Comparison of ENCODE assay signal across 19 mouse cellular contexts in the genomic region with DNA sequence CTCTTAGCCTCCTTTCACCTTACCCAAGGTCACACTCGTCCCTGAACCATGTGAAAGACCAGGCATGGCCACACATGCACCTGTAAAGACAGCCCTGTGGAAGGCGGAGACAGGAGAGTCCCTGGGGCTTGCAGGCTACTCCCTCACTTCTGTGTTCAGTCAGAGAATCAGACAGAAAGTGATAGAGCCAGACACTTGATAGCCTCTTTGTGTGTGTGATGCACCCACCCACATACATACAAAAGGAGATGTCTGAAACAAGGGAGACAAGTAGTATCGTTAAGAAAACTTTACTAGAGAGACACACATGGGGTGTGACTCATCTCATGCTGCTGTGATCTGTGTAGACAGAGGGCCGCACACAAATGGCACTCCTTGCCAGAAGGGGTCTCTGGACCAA.
DNase-seq lines count a peak whose midpoint lies in the region; ATAC-seq and TF ChIP-seq lines count a peak whose summit lies in the region.
"Had no signal": no experiment of that assay in that cellular context is flagged by ENCODE, and none has a peak within 500 bp of the region (broad histone marks: within the 10 kb centered on the region; RNA-seq: fewer than 3 reads in every experiment).

No protein-coding gene starts in this region.

- peaks cover 37% of the 10 kb centered on the region for H3K4me1 ChIP-seq in heart, embryonic 11.5 days (ENCODE audit: control insufficient read depth, insufficient read depth, low read length)
- H3K4me1 ChIP-seq in midbrain, embryonic 13.5 days (replicated peaks): peaks cover 57% of the 10 kb centered on the region
- H3K4me1 ChIP-seq in midbrain, embryonic 16.5 days (ENCODE audit: control insufficient read depth, insufficient read depth, low read length): peaks cover 11% of the 10 kb centered on the region; the same call in 1 of the 2 replicates
- peaks cover 35% of the 10 kb centered on the region for H3K4me1 ChIP-seq in forebrain, embryonic 14.5 days (ENCODE audit: control insufficient read depth, insufficient read depth, low read length)

- H3K79me2 ChIP-seq in myocyte (ENCODE audit: control insufficient read depth, insufficient read depth): no peaks in the 10 kb centered on the region

- 0 out of 2 replicates have a peak overlapping the region, but pooled peaks have one; percentile 10 for H3K27ac ChIP-seq in heart, embryonic 11.5 days (ENCODE audit: low read depth, low read length)
- H3K27ac ChIP-seq in midbrain, embryonic 13.5 days: peak overlapping the region; percentile 48; the same call in 1 of the 2 replicates
- no peak overlapping the region for H3K27ac ChIP-seq in midbrain, embryonic 16.5 days (ENCODE audit: low read length)
- peak overlapping the region; percentile 77 for H3K27ac ChIP-seq in forebrain, embryonic 14.5 days (ENCODE audit: low read depth, low read length)

- no peaks in the 10 kb centered on the region for H3K9me3 ChIP-seq in heart, embryonic 11.5 days (replicated peaks; ENCODE audit: control insufficient read depth, low read length)
- H3K9me3 ChIP-seq in midbrain, embryonic 13.5 days: no peaks in the 10 kb centered on the region
- H3K9me3 ChIP-seq in midbrain, embryonic 16.5 days (replicated peaks; ENCODE audit: control insufficient read depth, low read length, poor library complexity, severe bottlenecking): no peaks in the 10 kb centered on the region
- H3K9me3 ChIP-seq in forebrain, embryonic 14.5 days (replicated peaks; ENCODE audit: control insufficient read depth, low read length): no peaks in the 10 kb centered on the region
- H3K9me3 ChIP-seq: neural tube, embryonic 15.5 days had no signal

- peak overlapping the region; percentile 22; the same call in 1 of the 2 replicates for H3K9ac ChIP-seq in heart, embryonic 11.5 days (ENCODE audit: low read depth, low read length)
- 0 out of 2 replicates have a peak overlapping the region, but pooled peaks have one; percentile 11 for H3K9ac ChIP-seq in midbrain, embryonic 13.5 days (replicated peaks)
- H3K9ac ChIP-seq in midbrain, embryonic 16.5 days (ENCODE audit: low read depth, low read length): no peak overlapping the region
- H3K9ac ChIP-seq in forebrain, embryonic 14.5 days (ENCODE audit: low read length): no peak overlapping the region
- H3K9ac ChIP-seq: neural tube, embryonic 15.5 days had no signal

- no peak for DNase-seq in heart, adult 8-10 months (ENCODE audit: low spot score)
- DNase-seq in forebrain, embryonic 14.5 days (ENCODE audit: low spot score): no peak
- DNase-seq in layer of hippocampus, adult 9-10 months (ENCODE audit: low spot score): no peak
- no peak for DNase-seq in left cerebral cortex, postnatal 25 days (ENCODE audit: low spot score in 2 of 2)
- DNase-seq: adrenal gland, postnatal 10 days; cerebellum, adult 18-20 months; gastrocnemius, postnatal 36 days; kidney, postnatal 10 days; lung, postnatal 10 days; right cerebral cortex, postnatal 4 days; thymus, postnatal 25 days had no signal

- no peak overlapping the region; the same call in 1 of the 2 replicates for H3K4me2 ChIP-seq in heart, embryonic 11.5 days
- no peak overlapping the region for H3K4me2 ChIP-seq in midbrain, embryonic 13.5 days (replicated peaks)
- no peak overlapping the region for H3K4me2 ChIP-seq in midbrain, embryonic 16.5 days (ENCODE audit: low read length)
- H3K4me2 ChIP-seq in forebrain, embryonic 14.5 days (ENCODE audit: low read length): no peak overlapping the region
- peak overlapping the region; percentile 63 for H3K4me2 ChIP-seq in myocyte (ENCODE audit: low read depth)
- H3K4me2 ChIP-seq: neural tube, embryonic 15.5 days had no signal

- ATAC-seq in heart, embryonic 11.5 days (replicated peaks; ENCODE audit: insufficient number of reproducible peaks, low FRiP score, low TSS enrichment): no peak
- no peak for ATAC-seq in midbrain, embryonic 13.5 days
- no peak for ATAC-seq in midbrain, embryonic 16.5 days
- ATAC-seq in forebrain, embryonic 14.5 days: no peak

- TF ChIP-seq POLR2A in myocyte (IDR thresholded peaks at IDR 0.05; ENCODE audit: insufficient read length, low read depth): no peak

- no peak overlapping the region for H3ac ChIP-seq in myocyte (ENCODE audit: control insufficient read depth, insufficient read length)

- intact Hi-C loops in left cerebral cortex, postnatal 25 days (cut with DNase I): loop anchor here (5.0 kb wide), 1 partner anchor 208 kb away; no protein-coding TSS in a partner anchor

- no peaks in the 10 kb centered on the region for H3K27me3 ChIP-seq in heart, embryonic 11.5 days (ENCODE audit: control insufficient read depth, insufficient read depth, low read length)
- H3K27me3 ChIP-seq in midbrain, embryonic 13.5 days: no peaks in the 10 kb centered on the region
- no peaks in the 10 kb centered on the region for H3K27me3 ChIP-seq in midbrain, embryonic 16.5 days (ENCODE audit: control insufficient read depth, insufficient read depth, low read depth, low read length)
- H3K27me3 ChIP-seq in forebrain, embryonic 14.5 days (replicated peaks; ENCODE audit: control insufficient read depth, insufficient read depth, low read length): no peaks in the 10 kb centered on the region
- no peaks in the 10 kb centered on the region for H3K27me3 ChIP-seq in myocyte (ENCODE audit: control insufficient read depth, insufficient read depth, insufficient read length)
- H3K27me3 ChIP-seq: neural tube, embryonic 15.5 days had no signal

- 59% methylated on average over 4 of the region's 4 CpGs for WGBS in heart, embryonic 11.5 days (ENCODE audit: insufficient replicate concordance)
- 67% methylated on average over 4 of the region's 4 CpGs for WGBS in midbrain, embryonic 13.5 days
- 72% methylated on average over 4 of the region's 4 CpGs for WGBS in midbrain, embryonic 16.5 days
- 62% methylated on average over 4 of the region's 4 CpGs for WGBS in forebrain, embryonic 14.5 days

- H3K36me3 ChIP-seq in heart, embryonic 11.5 days (ENCODE audit: control insufficient read depth, insufficient read depth, low read length): no peaks in the 10 kb centered on the region
- H3K36me3 ChIP-seq in midbrain, embryonic 13.5 days: no peaks in the 10 kb centered on the region
- no peaks in the 10 kb centered on the region for H3K36me3 ChIP-seq in midbrain, embryonic 16.5 days (ENCODE audit: control insufficient read depth, insufficient read depth, low read length)
- no peaks in the 10 kb centered on the region for H3K36me3 ChIP-seq in forebrain, embryonic 14.5 days (ENCODE audit: control insufficient read depth, insufficient read depth, low read length)
- no peaks in the 10 kb centered on the region for H3K36me3 ChIP-seq in myocyte (ENCODE audit: control insufficient read depth, insufficient read depth)
- H3K36me3 ChIP-seq: G1E; neural tube, embryonic 15.5 days had no signal

- no peak overlapping the region for H3K4me3 ChIP-seq in heart, embryonic 11.5 days (ENCODE audit: low read depth, low read length)
- H3K4me3 ChIP-seq in midbrain, embryonic 13.5 days (replicated peaks): no peak overlapping the region
- no peak overlapping the region for H3K4me3 ChIP-seq in midbrain, embryonic 16.5 days (ENCODE audit: low read depth, low read length)
- no peak overlapping the region for H3K4me3 ChIP-seq in forebrain, embryonic 14.5 days (ENCODE audit: low read depth, low read length)
- no peak overlapping the region for H3K4me3 ChIP-seq in myocyte
- H3K4me3 ChIP-seq: erythroblast, embryonic 14.5 days; megakaryocyte, embryonic 14.5 days; neural tube, embryonic 15.5 days had no signal

TF ChIP-seq in myocyte, 11 proteins besides CTCF, POLR2A, EP300 and RAD21:
- TF ChIP-seq CEBPB (IDR thresholded peaks at IDR 0.05; ENCODE audit: insufficient read depth, poor library complexity, severe bottlenecking): no peak
- no peak for TF ChIP-seq SRF (IDR thresholded peaks at IDR 0.05; ENCODE audit: control insufficient read depth, insufficient read length, low read depth)
- TF ChIP-seq TCF3 (IDR thresholded peaks at IDR 0.05; ENCODE audit: insufficient read length, low read depth): no peak
- no peak for TF ChIP-seq REST (IDR thresholded peaks at IDR 0.05; ENCODE audit: insufficient read depth, insufficient read length)
- TF ChIP-seq USF1 (IDR thresholded peaks at IDR 0.05; ENCODE audit: low read depth): no peak
- no peak for TF ChIP-seq MYOG (IDR thresholded peaks at IDR 0.05; ENCODE audit: control insufficient read depth in 1 of 3, insufficient read depth in 1 of 3, insufficient read length in 2 of 3, low read depth in 2 of 3)
- no peak for TF ChIP-seq TCF12 (IDR thresholded peaks at IDR 0.05; ENCODE audit: insufficient read depth, poor library complexity, severe bottlenecking)
- no peak for TF ChIP-seq E2F4 (IDR thresholded peaks at IDR 0.05; ENCODE audit: insufficient read depth)
- TF ChIP-seq MYOD1 (IDR thresholded peaks at IDR 0.05; ENCODE audit: control insufficient read depth in 1 of 3, insufficient read length in 2 of 3, low read depth in 2 of 3): no peak

Comparison
In these comparisons a context has a peak if more than half of its experiments do, and no peak if none do; other contexts are left out.
1. H3K9ac ChIP-seq: peak in heart, embryonic 11.5 days (single experiment) and midbrain, embryonic 13.5 days (single experiment); none in midbrain, embryonic 16.5 days (single experiment) and forebrain, embryonic 14.5 days (single experiment).